Mouse (Mus musculus) activated CD4-positive, CD25-positive, alpha-beta regulatory T cell, adult 4 months (primary cell): ENCODE results near the gene Nrg3. TPM values are rescaled to one million over a fixed set of nuclear protein-coding genes. Genes with fewer than 3 reads are reported as not detected.

ENCODE experiments used
- ATAC-seq: one replicate; pipeline ENCODE4 v1.8.0; 2017
- polyA plus RNA-seq, 2 experiments: library from polyadenylated mRNA; unstranded; fragments of 100-300 nt; shearing (Covaris generic); gene quantifications; one replicate each; pipeline ENCODE4 v1.2.1; 2017

The Nrg3 gene
- polyA plus RNA-seq, 2 experiments from 2014 or later: not detected

DNA sequence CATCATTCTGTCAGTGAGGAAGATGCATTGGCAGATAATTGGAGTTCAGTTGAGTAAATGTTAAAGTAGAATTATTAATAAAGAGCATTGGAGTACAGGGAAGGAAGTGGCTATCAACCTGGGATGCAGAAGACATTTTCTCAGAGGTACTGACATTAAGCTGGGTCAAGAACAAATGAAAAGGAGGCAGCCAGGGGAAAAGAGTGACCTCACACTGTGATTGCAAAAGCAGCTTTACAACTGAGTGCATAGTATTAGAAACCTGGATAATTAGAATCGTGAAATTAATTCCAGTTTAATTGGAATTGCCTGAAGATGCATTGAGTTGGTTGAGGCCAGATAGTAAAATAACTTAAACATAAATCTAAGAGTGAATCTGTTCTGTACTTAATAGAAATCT, 535.4 kb downstream of the Nrg3 start:
- ATAC-seq: no peak

DNA sequence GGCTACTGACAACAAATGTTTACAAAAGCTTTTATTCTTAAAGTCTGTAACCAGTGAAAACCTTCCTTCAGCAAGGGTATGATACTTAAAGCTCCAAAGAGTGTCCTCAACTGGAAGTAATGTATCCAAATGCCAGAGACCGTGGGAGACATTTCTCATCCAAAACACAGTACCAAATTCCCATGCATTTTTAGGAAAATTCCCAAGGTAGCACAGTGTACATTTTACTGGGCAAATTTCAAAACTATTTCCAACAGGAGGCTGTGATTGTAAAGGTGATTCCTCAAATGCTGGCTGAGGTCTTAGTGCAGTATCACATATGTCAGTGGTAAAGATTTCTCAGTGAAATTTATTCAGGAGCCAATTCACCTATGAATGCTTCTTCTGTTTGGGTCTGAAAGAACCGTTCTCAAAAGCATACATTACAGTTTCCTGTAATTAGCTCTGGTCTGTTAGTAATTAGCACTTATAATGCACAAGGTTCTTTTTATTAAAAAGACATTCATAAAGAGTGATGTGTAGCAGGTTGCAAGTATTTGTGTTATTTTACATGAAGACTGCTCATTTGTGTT, 536.3 kb downstream of the Nrg3 start:
- no peak for ATAC-seq

DNA sequence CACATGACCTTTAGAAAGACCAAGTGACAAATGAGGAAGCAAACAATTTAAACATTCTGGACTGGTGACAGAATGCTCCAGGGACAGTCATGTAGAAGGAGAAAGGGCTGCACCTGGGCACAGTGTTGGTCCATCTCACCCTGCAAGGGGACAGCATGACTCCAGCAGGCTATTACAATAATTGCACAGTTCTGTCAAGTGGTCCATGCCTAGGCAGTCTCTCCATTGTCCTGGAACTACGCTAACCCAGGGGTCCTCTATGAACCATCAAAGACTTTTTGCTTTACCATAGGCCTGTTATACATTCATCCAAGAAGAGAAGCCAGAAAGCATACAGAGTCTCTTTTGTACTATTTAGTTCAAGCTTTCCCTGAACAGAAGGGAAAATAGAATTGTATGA, 549.2 kb downstream of the Nrg3 start:
- ATAC-seq: no peak

DNA sequence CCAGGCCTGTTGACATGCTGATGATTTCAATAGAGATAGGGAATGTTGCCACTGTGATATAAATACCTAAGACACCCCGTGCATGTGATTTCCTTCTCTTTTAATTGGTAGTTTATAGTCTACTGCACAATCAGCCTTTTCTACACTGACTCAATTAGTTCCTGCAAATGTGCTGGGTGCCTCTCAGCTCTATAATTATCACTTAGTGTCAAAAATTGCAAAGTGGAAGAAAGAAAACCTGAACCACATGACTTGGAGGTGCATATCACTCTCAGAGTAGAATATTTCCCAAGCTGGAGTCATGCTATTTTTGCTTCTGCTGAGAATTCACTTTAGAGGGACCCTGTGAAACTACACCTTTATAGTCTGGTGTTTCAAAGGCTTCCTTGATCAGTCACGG, 552.1 kb downstream of the Nrg3 start:
- no peak for ATAC-seq

DNA sequence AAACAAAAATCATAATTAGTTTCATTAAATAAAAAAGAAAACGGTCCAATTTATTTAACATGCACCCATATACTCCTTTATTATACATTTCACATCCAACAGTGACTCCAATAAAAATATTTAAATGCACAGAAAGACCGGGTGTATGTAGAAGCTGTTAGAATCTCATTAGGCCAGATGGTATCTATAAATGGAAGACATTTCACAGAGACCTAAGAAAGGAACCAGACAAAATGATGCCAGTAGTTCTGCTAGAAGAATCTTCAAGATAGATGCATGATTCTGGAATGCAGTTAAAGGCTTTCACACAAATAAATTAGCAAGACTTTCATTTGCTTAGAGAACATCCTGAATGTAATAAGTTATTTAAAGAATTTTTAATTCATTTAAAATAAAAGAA, 602.3 kb downstream of the Nrg3 start:
- ATAC-seq: no peak

DNA sequence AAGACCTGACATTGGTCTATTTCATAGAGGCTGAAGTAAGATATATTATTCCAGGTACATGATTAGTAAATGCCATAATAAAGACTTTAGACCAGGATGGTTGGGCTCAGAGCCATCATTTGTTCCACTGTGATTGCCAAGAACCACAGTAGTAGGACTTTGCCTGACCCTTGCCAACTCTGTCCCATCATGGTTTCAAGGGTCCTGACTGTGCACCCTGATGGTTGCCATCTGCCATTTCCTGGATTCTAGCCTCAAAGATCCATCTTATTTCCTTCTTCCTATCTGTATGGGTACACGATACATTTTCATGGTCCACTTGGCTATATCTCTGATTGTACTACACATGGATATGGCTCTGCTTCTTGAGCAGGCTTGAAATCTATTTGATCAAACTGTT, 625.3 kb downstream of the Nrg3 start:
- ATAC-seq: no peak

DNA sequence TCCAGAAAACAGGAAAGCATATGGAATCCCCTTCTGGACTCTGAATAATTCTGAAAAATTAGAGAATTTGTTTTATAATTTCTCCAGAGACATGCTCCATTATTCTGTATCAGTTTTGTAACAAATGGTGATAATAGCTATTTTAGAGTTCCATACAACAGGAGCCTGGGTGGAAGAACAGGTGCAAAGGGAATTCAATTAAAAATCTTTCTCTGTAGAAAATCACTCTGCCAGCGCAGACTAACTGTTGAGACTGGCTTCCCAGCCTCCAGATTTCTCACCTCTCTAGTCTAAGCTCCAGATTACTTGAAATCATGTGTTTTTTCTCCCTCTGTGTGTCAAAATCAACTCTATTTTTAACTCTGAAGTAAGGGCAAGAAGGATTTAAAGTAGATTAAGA, 625.8 kb downstream of the Nrg3 start:
- no peak for ATAC-seq

DNA sequence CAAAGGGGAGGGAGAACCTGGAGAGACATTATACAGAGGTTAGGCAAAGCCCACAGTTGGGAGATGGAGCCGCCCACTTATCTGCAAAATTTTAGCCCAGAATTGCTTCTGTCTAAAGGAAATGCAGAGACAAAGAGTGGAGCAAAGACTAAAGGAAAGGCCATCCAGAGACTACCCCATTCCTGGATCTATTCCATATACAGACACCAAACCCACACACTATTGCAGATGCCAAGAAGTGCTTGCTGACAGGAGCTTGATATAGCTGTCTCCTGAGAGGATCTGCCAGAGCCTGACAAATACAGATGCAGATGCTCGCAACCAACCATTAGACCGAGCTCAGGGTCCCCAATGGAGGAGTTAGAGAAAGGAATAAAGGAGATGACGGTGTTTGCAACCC, 637.9 kb downstream of the Nrg3 start:
- ATAC-seq: no peak

DNA sequence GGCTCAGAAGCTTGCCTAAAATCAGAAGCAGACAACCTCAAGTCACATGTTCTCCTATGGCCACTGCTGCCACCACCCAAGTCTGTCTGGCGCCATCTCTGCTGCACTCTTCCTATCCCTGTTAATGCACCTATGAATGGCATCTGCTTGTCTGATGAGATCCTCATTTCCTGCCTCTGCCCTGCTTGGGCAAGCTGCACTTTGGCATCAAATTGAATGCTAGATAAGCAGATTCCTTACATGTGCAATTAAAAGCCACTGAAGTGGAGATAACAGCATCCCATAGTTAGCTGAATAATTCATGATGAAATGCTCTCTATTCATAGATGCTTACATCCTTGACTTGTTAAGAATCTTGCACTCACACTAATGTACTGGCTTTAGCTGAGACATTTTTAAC, 648.0 kb downstream of the Nrg3 start:
- ATAC-seq: no peak

DNA sequence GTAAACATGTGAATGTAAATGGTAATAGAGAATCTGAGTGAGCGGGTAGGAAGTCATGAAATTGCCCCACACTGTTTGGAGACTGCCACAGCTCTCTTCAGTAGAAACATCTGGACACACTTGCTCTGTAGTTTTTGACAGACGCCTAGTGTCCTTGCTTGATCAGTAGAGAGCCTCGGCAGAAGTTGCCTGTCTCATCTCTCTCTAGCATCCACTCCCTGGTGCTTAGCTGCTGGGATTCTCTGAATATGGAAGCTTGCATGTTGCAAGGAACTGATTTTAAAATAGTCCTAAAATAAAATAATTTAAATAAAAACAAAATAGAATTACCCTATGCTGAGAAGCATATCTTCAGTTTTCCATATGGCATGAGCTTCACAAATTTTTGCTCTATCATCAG, 675.9 kb downstream of the Nrg3 start:
- no peak for ATAC-seq

DNA sequence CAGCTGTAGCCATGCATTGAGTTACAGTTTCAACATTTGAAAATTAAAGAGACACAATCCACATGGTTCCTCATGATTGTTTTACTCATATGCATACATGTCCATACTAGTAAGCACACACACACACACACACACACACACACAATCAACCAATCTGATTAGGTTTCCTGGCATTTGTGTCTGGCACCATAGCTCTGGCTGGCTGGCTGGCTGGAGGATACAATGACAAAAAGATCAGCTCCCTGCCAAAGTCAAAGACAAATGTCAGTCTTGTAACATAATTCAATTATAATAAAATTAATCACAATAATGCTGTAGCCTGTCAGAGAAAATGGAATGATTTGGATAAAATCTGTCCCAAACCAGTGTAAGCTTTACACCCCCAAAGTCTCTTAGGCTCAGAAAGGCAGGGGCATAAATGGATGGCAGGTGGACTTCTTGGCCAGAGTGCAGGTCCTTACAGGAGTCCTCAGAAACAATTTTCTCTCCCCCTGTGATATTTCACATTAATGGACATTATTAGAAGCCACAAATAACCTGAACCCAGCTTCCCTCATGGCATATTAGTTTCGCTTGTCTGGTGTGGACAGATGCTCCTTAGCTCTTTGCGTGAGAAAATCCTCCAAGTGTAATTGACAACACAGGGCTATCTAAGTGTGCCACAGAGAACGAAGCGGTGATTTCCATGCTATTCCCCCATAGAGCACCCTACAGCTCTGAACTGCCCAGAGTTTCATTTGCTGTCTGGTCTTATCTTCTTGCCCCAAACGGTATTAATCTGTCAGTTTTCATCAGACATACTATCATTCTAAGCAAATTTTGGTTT, 697.4 kb downstream of the Nrg3 start:
- no peak for ATAC-seq

DNA sequence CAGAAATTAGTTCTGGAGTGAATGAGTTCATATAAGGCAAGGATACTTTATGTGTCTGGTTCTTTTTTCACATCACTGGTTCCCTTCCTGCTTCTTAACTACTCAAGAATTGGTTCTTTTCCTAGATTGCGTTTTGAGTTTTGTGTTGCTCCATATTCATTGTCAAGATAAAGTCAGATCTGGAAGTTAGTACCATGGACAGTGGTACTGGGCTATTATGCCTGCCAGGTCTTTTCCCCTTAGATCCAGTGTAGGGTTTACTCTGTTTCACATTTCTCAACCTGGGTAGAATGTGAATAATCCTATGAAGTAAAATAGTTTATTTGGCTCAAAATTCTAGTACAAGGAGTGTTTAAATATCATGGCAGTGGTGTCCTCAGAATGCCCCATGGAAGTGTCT, 698.1 kb downstream of the Nrg3 start:
- ATAC-seq: no peak

DNA sequence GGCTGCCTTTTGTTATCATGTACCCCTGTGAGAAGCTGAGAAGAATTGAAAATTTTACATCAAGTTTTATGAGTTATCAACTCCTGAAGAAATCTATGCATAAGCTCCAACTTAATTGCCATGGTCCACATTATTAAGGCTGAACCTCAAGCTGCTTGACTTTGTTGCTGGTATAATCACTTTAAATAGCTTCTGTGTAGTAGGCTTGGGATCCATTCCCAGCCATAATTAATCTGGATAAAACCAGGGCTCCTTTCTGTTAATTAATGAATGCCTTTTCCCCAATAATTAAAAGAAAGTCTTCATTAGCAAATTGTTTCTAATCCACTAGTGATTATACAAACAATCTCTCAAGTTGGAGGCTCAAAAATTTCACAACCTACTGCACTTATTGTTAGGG, 742.4 kb downstream of the Nrg3 start:
- no peak for ATAC-seq

DNA sequence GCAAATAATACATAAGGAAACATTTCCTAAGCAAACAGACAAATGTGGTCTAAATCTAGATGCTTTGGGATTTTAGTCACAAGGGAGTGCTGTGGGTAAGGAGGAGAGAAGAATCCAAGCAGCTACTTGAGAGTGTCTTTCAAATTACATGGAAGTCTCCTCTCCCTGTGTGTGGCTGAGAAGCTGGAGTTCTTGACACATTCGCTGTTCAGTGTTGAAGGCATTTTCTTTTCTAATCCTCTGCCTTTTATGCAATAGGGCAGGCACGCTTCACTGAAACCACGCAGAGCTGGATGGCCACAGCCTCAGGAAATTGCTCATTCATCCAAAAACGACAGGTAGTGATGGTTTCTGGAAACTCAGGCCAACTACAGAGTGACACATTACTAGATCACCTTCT, 769.0 kb downstream of the Nrg3 start:
- ATAC-seq: no peak

DNA sequence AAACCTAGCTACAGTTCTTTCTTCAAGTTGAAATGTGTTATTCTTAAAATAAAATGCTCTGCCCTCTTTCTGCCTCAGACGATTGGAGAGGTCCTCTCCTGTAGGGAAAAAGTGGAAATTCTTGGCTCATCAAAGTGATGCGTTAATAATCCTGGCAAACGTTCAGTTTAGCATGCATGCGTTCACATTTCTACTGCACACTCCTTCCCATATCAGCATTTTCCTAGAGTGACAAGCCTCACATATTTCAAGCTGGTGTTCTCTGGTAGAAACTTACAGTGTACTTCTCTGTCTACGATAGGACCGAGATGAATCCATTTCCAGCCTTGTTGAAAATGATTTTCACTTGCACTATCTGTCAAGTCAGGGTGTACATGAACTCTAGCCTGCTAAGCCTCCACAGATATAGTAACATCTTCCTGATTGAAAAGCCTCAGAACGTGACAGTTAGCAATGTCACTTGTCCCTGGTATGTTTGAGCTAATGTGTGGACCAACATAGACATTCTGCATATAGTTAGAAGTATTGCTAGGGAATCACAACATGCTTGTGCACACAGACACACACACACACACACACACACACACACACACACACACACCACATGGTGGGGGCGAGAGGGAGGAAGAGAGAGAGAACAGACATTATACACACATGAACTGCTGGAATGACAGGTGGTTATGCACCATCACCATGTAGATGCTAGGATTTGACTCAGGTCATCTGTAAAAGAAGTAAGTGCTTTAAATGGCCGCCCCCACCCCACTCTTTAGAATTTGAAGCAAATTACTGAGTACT, 770.1 kb downstream of the Nrg3 start:
- ATAC-seq: no peak

DNA sequence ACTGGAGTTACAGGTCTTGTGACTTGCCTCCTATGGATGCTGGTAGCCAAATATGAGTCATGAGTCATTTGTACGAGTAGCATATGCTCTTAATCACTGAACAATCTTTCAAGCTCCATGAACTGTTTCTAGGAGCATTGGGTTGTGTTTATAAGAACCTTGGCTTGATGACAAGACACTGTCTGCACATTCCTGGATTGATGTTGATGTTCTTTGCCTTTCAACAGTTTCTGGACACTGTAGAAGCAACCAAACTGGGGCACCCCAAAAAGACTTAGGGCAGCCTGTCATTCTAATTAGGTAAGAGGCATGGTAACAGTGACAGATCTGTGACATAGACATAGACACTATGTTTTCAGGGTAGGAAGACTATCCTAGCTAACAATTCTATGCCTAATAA, 771.5 kb downstream of the Nrg3 start:
- no peak for ATAC-seq

DNA sequence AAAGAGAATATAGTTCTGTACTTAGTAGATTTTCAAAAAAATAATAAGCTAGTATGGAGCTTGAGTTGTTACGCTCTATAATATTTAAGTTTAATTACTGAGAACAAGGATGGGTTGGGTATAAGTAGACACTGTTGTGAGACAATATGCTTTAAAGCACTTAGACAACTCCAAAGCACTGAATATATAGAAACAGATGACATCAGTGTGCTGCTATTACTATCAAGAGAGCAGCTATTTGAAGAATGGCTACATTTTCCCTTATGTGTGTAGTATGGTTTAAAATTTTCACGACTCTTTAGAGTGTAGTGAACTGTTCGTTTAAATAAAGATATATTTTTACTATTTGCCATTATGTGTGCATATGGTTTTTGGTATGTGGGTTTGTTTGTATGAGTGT, 771.9 kb downstream of the Nrg3 start:
- ATAC-seq: no peak

DNA sequence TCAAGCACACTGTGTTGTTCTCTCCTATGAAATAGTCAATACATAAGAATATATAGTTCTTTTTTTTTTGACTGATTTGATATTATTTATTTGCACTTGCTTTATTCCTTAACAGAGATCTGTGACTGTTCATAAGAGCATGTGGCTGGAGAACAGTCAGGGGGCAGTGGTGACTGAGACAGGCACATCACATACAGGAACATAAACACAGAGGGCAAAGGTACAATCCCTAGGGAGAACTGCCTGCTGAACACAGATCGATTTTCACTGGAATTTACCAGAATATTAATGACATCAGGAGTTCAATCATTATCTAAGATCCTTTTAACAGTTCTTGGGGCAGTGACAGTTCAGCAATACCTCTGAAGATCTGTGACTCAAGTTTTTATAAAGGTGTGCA, 812.9 kb downstream of the Nrg3 start:
- no peak for ATAC-seq

DNA sequence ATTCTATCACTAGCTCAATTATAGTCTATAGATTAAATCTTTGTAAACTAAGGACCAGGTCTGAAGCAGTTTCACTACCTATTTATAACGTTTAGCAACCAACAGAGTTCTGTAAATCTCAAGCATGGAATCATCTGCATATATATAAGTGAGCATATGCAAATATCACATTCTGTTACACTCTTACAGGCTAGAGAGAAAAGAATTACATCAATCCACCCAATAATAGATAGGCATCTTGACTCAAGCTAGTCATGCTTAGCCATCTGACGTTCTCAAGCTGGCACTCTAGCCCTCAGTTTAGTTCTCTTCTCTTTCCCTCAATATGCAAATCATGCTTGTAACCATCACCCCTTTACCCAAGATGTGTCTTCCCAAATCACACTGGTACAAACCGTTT, 835.8 kb downstream of the Nrg3 start:
- ATAC-seq: no peak

DNA sequence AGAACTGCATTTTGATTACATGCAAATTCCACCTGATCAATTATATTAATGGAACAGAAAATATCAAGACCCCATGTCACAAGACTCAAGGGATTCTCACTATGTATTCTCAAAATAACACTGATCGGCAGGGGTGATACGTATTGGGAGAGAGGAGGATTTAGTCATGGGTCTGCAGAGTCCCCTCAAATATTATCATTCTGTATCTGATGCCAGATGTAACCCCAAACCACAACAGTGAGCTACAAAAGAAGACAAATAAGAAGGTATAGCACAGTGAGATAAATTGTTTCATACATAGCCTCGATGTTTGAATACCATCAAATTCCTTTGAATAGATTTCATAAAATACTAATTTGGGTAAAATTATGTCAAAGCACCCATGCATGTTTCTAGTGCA, 842.8 kb downstream of the Nrg3 start:
- ATAC-seq: no peak

DNA sequence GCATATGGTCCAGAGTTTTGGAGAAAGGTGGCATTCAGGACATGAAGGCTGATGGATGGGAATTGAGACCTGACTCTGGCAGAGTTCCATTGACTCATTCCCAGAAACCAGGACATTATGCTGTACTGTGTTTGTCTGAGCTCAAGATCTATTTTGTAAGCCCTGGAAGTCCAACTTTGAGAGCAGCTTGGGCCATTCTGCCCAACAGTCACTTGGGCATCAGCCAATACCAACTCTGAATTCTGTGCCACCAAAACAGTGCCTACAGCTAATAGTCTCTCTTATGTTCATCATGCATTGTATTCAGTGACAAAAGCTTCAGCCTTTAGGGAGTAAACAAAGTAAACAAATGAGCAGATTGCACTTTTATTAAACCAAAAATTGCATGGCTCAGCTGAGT, 843.2 kb downstream of the Nrg3 start:
- ATAC-seq: no peak

DNA sequence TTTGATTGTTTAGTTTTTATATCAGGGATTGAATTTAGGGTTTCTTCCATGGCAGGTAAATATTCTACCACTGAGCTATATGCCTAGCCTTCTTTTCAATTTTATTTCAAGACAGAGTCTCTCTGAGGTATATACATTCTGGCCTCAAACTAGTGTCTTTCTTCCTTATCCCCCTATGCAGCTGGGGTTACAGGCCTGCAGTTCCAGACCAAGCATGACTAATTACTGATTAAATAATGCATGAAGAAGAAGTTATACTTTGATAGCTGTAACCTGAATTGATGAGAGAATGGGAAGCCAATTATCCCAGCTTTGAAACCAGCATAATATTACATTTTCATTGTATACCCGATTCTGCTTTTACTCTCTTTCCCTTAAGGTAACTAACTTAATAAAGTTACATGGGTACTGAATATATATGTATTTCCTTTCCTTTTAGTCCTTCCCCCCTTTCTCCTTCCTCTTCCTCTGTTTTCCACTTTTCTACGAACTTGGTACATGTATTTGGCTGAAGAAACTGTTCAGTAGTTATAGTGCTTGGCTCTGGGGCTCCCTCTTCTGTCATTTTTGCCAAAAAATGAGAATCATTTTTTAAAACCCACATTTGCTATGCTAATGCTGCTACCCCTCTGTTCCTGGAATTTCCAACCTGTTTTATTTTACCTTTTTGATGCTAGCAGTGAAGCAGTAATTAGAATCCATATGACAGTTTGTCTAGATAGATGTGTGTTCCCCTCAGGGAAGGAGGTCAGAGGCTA, 843.8 kb downstream of the Nrg3 start:
- ATAC-seq: no peak

DNA sequence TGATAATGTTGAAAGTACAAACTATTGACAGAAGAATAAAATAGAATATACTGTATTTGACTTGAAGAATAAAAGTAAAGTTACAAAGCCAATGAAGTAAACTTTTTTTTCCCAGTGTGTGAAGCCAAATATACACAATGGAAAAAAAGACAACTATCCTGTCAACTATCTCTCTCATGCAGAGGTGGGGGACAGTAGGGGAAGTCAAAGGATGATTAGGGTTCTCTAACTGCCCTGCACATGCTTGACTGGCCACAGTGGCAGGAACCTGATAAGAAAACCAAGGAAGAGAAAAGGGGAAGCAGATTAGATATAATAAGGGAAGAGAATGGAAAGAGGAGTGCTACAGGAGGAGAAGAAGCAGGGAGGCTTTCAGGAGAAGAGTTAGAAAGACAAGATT, 855.9 kb downstream of the Nrg3 start:
- no peak for ATAC-seq
